In genomic region chr1:152724286-152724685, GRCm38 (mm10) we compare ENCODE assay signal across 13 mouse cellular contexts. TPM values are rescaled to one million over a fixed set of nuclear protein-coding genes. Genes with fewer than 3 reads are reported as not detected.
DNase-seq lines count a peak whose midpoint lies in the region; ATAC-seq and TF ChIP-seq lines count a peak whose summit lies in the region.
"Had no signal": no experiment of that assay in that cellular context is flagged by ENCODE, and none has a peak within 500 bp of the region (broad histone marks: within the 10 kb centered on the region; RNA-seq: fewer than 3 reads in every experiment).

No protein-coding gene starts in this region.

- H3K4me2 ChIP-seq in embryonic facial prominence, embryonic 11.5 days (ENCODE audit: low read depth, low read length), result no peak overlapping the region
- H3K4me2 ChIP-seq in lung, postnatal 0 days (replicated peaks; ENCODE audit: low read depth, low read length), result no peak overlapping the region
- H3K4me2 ChIP-seq: limb, embryonic 12.5 days; midbrain, embryonic 13.5 days had no signal

- no peaks in the 10 kb centered on the region for H3K4me1 ChIP-seq in embryonic facial prominence, embryonic 11.5 days (ENCODE audit: control insufficient read depth, insufficient read depth, low read length)
- H3K4me1 ChIP-seq in embryonic facial prominence, embryonic 10.5 days, result 0 out of 2 replicates have a peak, but pooled peaks cover 3% of the 10 kb centered on the region
- H3K4me1 ChIP-seq in lung, postnatal 0 days (ENCODE audit: insufficient read depth, low read depth, low read length), result no peaks in the 10 kb centered on the region
- H3K4me1 ChIP-seq: hindbrain, embryonic 10.5 days; midbrain, embryonic 13.5 days had no signal

- H3K4me3 ChIP-seq in embryonic facial prominence, embryonic 11.5 days (ENCODE audit: low read depth, low read length), result no peak overlapping the region
- H3K4me3 ChIP-seq in embryonic facial prominence, embryonic 10.5 days, result no peak overlapping the region
- H3K4me3 ChIP-seq in lung, postnatal 0 days (ENCODE audit: low read depth, low read length), result no peak overlapping the region
- H3K4me3 ChIP-seq: hindbrain, embryonic 10.5 days; limb, embryonic 12.5 days; midbrain, embryonic 13.5 days had no signal

- H3K27me3 ChIP-seq in embryonic facial prominence, embryonic 11.5 days (ENCODE audit: control insufficient read depth, insufficient read depth, low read length), result no peaks in the 10 kb centered on the region
- no peaks in the 10 kb centered on the region for H3K27me3 ChIP-seq in embryonic facial prominence, embryonic 10.5 days (replicated peaks; ENCODE audit: low read depth, poor library complexity, severe bottlenecking)
- H3K27me3 ChIP-seq in lung, postnatal 0 days (replicated peaks; ENCODE audit: insufficient read depth, low read length), result no peaks in the 10 kb centered on the region
- H3K27me3 ChIP-seq in splenic B cell, adult 2 months (ENCODE audit: control insufficient read depth, insufficient read depth, low read length, poor library complexity, severe bottlenecking), result no peaks in the 10 kb centered on the region
- H3K27me3 ChIP-seq: limb, embryonic 12.5 days; midbrain, embryonic 13.5 days had no signal

- peak; percentile 30 for DNase-seq in embryonic facial prominence, embryonic 11.5 days (ENCODE audit: low spot score)
- DNase-seq in embryonic facial prominence, embryonic 10.5 days (ENCODE audit: low spot score), result no peak
- peak; percentile 38 for DNase-seq in lung, postnatal 0 days (ENCODE audit: low spot score)
- no peak for DNase-seq in lung, postnatal 36 days
- DNase-seq in adipocyte (ENCODE audit: low spot score), result peak; percentile 37
- peak; percentile 64 for DNase-seq in splenic B cell, adult 2 months (ENCODE audit: low read depth, low spot score)
- DNase-seq in layer of hippocampus, postnatal 14 days (ENCODE audit: low spot score in 2 of 2), result no peak
- no peak for DNase-seq in thymus, postnatal 4 days
- DNase-seq: gastrocnemius, postnatal 25 days; kidney, postnatal 10 days had no signal

- no peaks in the 10 kb centered on the region for H3K9me3 ChIP-seq in embryonic facial prominence, embryonic 11.5 days (replicated peaks; ENCODE audit: control insufficient read depth, low read length)
- no peaks in the 10 kb centered on the region for H3K9me3 ChIP-seq in embryonic facial prominence, embryonic 10.5 days
- no peaks in the 10 kb centered on the region for H3K9me3 ChIP-seq in lung, postnatal 0 days (ENCODE audit: low read length)
- H3K9me3 ChIP-seq: hindbrain, embryonic 10.5 days; limb, embryonic 12.5 days; midbrain, embryonic 13.5 days had no signal

- no peak overlapping the region for H3K9ac ChIP-seq in embryonic facial prominence, embryonic 11.5 days (replicated peaks; ENCODE audit: low read length)
- H3K9ac ChIP-seq in lung, postnatal 0 days (replicated peaks; ENCODE audit: low read depth), result no peak overlapping the region
- H3K9ac ChIP-seq: limb, embryonic 12.5 days; midbrain, embryonic 13.5 days had no signal

- H3K27ac ChIP-seq in embryonic facial prominence, embryonic 11.5 days (replicated peaks; ENCODE audit: low read depth, low read length), result no peak overlapping the region
- H3K27ac ChIP-seq in embryonic facial prominence, embryonic 10.5 days (replicated peaks), result no peak overlapping the region
- no peak overlapping the region for H3K27ac ChIP-seq in lung, postnatal 0 days (ENCODE audit: low read length)
- H3K27ac ChIP-seq: hindbrain, embryonic 10.5 days; limb, embryonic 12.5 days; midbrain, embryonic 13.5 days had no signal

- H3K36me3 ChIP-seq in embryonic facial prominence, embryonic 11.5 days (replicated peaks; ENCODE audit: control insufficient read depth, insufficient read depth, low read depth, low read length), result no peaks in the 10 kb centered on the region
- no peaks in the 10 kb centered on the region for H3K36me3 ChIP-seq in embryonic facial prominence, embryonic 10.5 days (replicated peaks)
- no peaks in the 10 kb centered on the region for H3K36me3 ChIP-seq in lung, postnatal 0 days (ENCODE audit: insufficient read depth, low read length)
- no peaks in the 10 kb centered on the region for H3K36me3 ChIP-seq in splenic B cell, adult 2 months (ENCODE audit: control insufficient read depth, insufficient read depth, low read length, poor library complexity, severe bottlenecking)
- H3K36me3 ChIP-seq: hindbrain, embryonic 10.5 days; limb, embryonic 12.5 days; midbrain, embryonic 13.5 days had no signal

- ATAC-seq in embryonic facial prominence, embryonic 11.5 days (replicated peaks; ENCODE audit: insufficient number of reproducible peaks, low FRiP score, low TSS enrichment, low read depth), result no peak
- ATAC-seq in lung, postnatal 0 days, result no peak
- ATAC-seq: midbrain, embryonic 13.5 days had no signal

- no peak for TF ChIP-seq EP300 in lung, postnatal 0 days (IDR thresholded peaks at IDR 0.05)

- TF ChIP-seq CTCF in lung, postnatal 0 days (IDR thresholded peaks at IDR 0.05), result peak; percentile 48

RNA-seq across cellular contexts. Expression of gene Apobec4, which starts 26.1 kb away (rescaled TPM):
- polyA plus RNA-seq in embryonic facial prominence, embryonic 11.5 days (2014; fragmentation: Nextera tagmentation; extraction: Ambion mirVana), result not detected in 2 replicates
- polyA plus RNA-seq in embryonic facial prominence, embryonic 10.5 days (2016; fragmentation: Nextera tagmentation; extraction: Ambion mirVana), result not detected in 2 replicates
- 0.50 and 0.74 TPM in 2 replicates for polyA plus RNA-seq in lung, postnatal 0 days (2015; fragmentation: Nextera tagmentation; extraction: Ambion mirVana)
- total RNA-seq in layer of hippocampus, postnatal 14 days (2021), result not detected
- total RNA-seq: gastrocnemius, postnatal 25 days had no signal
- polyA plus RNA-seq: hindbrain, embryonic 10.5 days; limb, embryonic 12.5 days; midbrain, embryonic 13.5 days had no signal

RNA-seq across cellular contexts. Expression of gene Rgl1, which starts 41.9 kb away (rescaled TPM):
- polyA plus RNA-seq in embryonic facial prominence, embryonic 11.5 days (2014; fragmentation: Nextera tagmentation; extraction: Ambion mirVana), result 26.0 and 28.0 TPM in 2 replicates
- polyA plus RNA-seq in embryonic facial prominence, embryonic 10.5 days (2016; fragmentation: Nextera tagmentation; extraction: Ambion mirVana), result 28.0 and 30.8 TPM in 2 replicates
- polyA plus RNA-seq in lung, postnatal 0 days (2015; fragmentation: Nextera tagmentation; extraction: Ambion mirVana), result 33.2 and 44.4 TPM in 2 replicates
- total RNA-seq in layer of hippocampus, postnatal 14 days (2021), result 10 to 100 TPM; 78.7 to 79.5 TPM

RNA-seq across cellular contexts. Expression of gene Arpc5, which starts 42.1 kb away (rescaled TPM):
- 255 and 257 TPM in 2 replicates for polyA plus RNA-seq in embryonic facial prominence, embryonic 11.5 days (2014; fragmentation: Nextera tagmentation; extraction: Ambion mirVana)
- polyA plus RNA-seq in embryonic facial prominence, embryonic 10.5 days (2016; fragmentation: Nextera tagmentation; extraction: Ambion mirVana), result 198 and 199 TPM in 2 replicates
- 376 and 377 TPM in 2 replicates for polyA plus RNA-seq in lung, postnatal 0 days (2015; fragmentation: Nextera tagmentation; extraction: Ambion mirVana)
- total RNA-seq in layer of hippocampus, postnatal 14 days (2021), result 100 to 1,000 TPM; 237 to 247 TPM

Comparison
In these comparisons a context has a peak if more than half of its experiments do, and no peak if none do; other contexts are left out.
1. DNase-seq: peak in embryonic facial prominence, embryonic 11.5 days (single experiment), lung, postnatal 0 days (single experiment), adipocyte (single experiment) and splenic B cell, adult 2 months (single experiment); none in embryonic facial prominence, embryonic 10.5 days (single experiment), lung, postnatal 36 days (single experiment), layer of hippocampus, postnatal 14 days (0 of 2) and thymus, postnatal 4 days (single experiment).